Mouse (Mus musculus): Measurements from ENCODE around the gene Tprkb.
"Not testable (repeated sequence)": the region's sequence is repeated elsewhere in the genome, so short reads cannot be mapped to it uniquely, and the experiment has no call there.

Tprkb gene

DNA sequence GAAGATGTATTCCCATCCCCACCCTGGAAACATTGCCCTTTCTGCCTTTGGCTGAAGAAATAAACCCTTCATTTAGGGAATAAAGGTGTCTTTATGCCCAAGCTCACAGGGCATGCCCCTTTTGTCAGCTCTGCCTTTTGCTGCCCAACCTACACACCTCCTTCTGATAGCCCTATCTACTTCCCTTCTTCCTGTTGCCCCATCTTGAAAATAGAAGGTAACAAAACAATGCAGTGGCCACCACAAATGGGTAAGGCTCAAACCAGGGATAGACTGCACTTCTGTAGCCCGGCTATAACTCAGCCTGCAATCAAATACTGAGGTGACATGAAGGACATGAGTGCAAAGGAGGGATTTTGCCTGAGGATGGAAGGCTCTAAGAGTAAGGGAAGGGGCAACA lies 64.1 kb downstream of the Tprkb start:
- DNase-seq = no peak

DNA sequence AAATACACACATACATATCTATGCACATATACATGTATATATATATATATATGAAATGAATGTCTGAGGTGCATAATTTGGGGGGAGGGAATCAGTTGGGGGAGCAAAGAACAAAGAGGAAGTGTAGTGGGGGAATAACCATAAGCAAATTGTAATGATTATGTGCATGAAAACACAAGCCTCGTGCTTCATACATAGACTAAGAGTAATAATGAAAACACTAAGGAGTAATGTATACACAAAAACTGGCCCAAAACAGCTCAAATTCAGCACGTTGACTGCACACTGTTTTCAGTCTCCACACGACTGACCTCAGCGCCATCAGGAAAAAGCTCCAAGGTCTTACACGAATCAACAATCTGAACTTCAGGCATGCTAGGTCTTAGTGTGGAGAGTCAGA lies 64.6 kb downstream of the Tprkb start:
- no peak for DNase-seq

DNA sequence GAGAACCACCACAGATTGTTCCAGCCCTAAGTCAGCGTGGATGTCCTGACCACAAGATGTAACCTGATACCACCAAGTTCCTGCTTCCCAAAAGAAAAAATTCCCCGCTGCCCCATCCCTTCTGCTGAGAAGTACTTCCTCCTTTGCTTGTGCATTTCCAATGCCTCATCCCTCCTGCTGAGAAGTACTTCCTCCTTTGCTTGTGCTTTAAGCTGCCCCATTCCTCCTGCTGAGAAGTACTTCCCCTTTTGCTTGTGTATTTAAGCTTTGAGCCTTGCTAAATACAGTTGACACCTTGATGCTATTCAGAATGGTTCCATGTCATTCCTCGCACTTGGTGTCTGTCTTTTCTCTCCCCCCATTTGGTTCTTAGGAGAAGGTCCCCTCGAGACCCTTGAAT lies 67.1 kb downstream of the Tprkb start:
- not testable (repeated sequence) for DNase-seq
